Mouse (Mus musculus): ENCODE data around the gene Efna3.

GRCm38 (mm10) chr3:89321183-89322130 is 1.3 kb downstream of the Efna3 start:
- TF ChIP-seq CTCF (IDR thresholded peaks at IDR 0.05; ENCODE audit: low read depth) (no peak), EP300 (IDR thresholded peaks at IDR 0.05; ENCODE audit: low read depth) (no peak)

All from heart, postnatal 0 days (tissue).